Mouse (Mus musculus) neural tube, embryonic 14.5 days (tissue): ENCODE measurements around the gene Zfp212. TPM values are rescaled to one million over a fixed set of nuclear protein-coding genes. Genes with fewer than 3 reads are reported as not detected.
"Not testable (repeated sequence)": the region's sequence is repeated elsewhere in the genome, so short reads cannot be mapped to it uniquely, and the experiment has no call there.

ENCODE experiments used
- ATAC-seq: fragments of 200-750 bp; cut with Nextera tagmentation; 2 replicates; pipeline ENCODE4 v1.8.0; 2017; ENCODE audit warnings: low read depth, mild to moderate bottlenecking, moderate TSS enrichment, moderate library complexity
- H3K27ac ChIP-seq: fragments of 300-500 bp; sonication (generic); 2 replicates; pipeline ENCODE4 v1.5.1; 2014; ENCODE audit warnings: low read depth, mild to moderate bottlenecking, control low read depth, low read length, moderate library complexity, mixed read lengths
- H3K27me3 ChIP-seq: fragments of 300-500 bp; sonication (generic); 2 replicates; pipeline ENCODE4 v1.6.1; 2014; ENCODE audit warnings: low read length; ENCODE audit not compliant: control insufficient read depth, insufficient read depth
- H3K36me3 ChIP-seq: fragments of 300-500 bp; sonication (generic); 2 replicates; pipeline ENCODE4 v1.6.1; 2014; ENCODE audit warnings: low read length, mixed read lengths; ENCODE audit not compliant: control insufficient read depth, insufficient read depth
- H3K4me1 ChIP-seq: fragments of 300-500 bp; sonication (generic); 2 replicates; pipeline ENCODE4 v1.6.1; 2014; ENCODE audit warnings: low read length; ENCODE audit not compliant: control insufficient read depth, insufficient read depth
- H3K4me2 ChIP-seq: fragments of 300-500 bp; sonication (generic); 2 replicates; pipeline ENCODE4 v1.6.1; 2014; ENCODE audit warnings: mild to moderate bottlenecking, low read depth, low read length, control low read depth
- H3K4me3 ChIP-seq: fragments of 300-500 bp; sonication (generic); 2 replicates; pipeline ENCODE4 v1.5.1; 2014; ENCODE audit warnings: low read depth, low read length, control low read depth, mixed read lengths
- H3K9ac ChIP-seq: fragments of 300-500 bp; sonication (generic); replicated peaks from 2 replicates; pipeline ENCODE4 v1.6.1; 2014; ENCODE audit warnings: low read depth, mild to moderate bottlenecking, control low read depth, low read length, mixed read lengths
- H3K9me3 ChIP-seq: fragments of 300-500 bp; sonication (generic); 2 replicates; pipeline ENCODE4 v1.6.1; 2016; ENCODE audit warnings: low read length; ENCODE audit not compliant: control insufficient read depth
- WGBS: fragments of 180-500 bp; shearing (Covaris S2); extraction: QIAGEN DNeasy Blood & Tissue Kit; methylation state at CpG from one replicate; pipeline ENCODE4 v1.1.7; 2014; 5-methylcytosine and 5-hydroxymethylcytosine counted together
- polyA plus RNA-seq: library from polyadenylated mRNA; unstranded; fragments of >200 nt; fragmentation: Nextera tagmentation; extraction: Ambion mirVana; gene quantifications from 2 replicates; pipeline ENCODE4 v1.2.1, GENCODE M21; 2014

Gene Zfp212
- polyA plus RNA-seq, 1 experiment from 2014 or later = 11.7 TPM

GRCm38 (mm10) chr6:47954425-47954824 is 34.1 kb downstream of the Zfp212 start:
- ATAC-seq = no peak
- Histone ChIP-seq H3K4me3 (peak overlapping the region; percentile 68; the same call in 1 of the 2 replicates), H3K27ac (no peak overlapping the region), H3K9ac (no peak overlapping the region), H3K4me1 (peaks cover 9% of the 10 kb centered on the region; the same call in 1 of the 2 replicates), H3K9me3 (no peaks in the 10 kb centered on the region), H3K4me2 (peak overlapping the region; percentile 61; the same call in 1 of the 2 replicates), H3K27me3 (no peaks in the 10 kb centered on the region), H3K36me3 (no peaks in the 10 kb centered on the region)
- 93% methylated on average over 3 of the region's 3 CpGs for WGBS

GRCm38 (mm10) chr6:47957816-47958215 is 37.5 kb downstream of the Zfp212 start:
- peaks cover 10% of the 10 kb centered on the region for H3K36me3 ChIP-seq
- H3K4me1 ChIP-seq = peaks cover 9% of the 10 kb centered on the region; the same call in 1 of the 2 replicates
- no peak overlapping the region for H3K27ac ChIP-seq
- H3K9me3 ChIP-seq = no peaks in the 10 kb centered on the region
- ATAC-seq = no peak
- no peak overlapping the region for H3K4me2 ChIP-seq
- H3K4me3 ChIP-seq = no peak overlapping the region
- no peaks in the 10 kb centered on the region for H3K27me3 ChIP-seq
- no peak overlapping the region for H3K9ac ChIP-seq

GRCm38 (mm10) chr6:47960685-47961421 is 40.6 kb downstream of the Zfp212 start:
- H3K4me1 ChIP-seq = no peaks in the 10 kb centered on the region
- no peaks in the 10 kb centered on the region for H3K9me3 ChIP-seq
- no peak overlapping the region for H3K4me2 ChIP-seq
- WGBS = 88% methylated on average over 6 of the region's 6 CpGs
- H3K27ac ChIP-seq = no peak overlapping the region
- H3K36me3 ChIP-seq = peaks cover 30% of the 10 kb centered on the region
- H3K4me3 ChIP-seq = no peak overlapping the region
- H3K9ac ChIP-seq = no peak overlapping the region
- no peaks in the 10 kb centered on the region for H3K27me3 ChIP-seq
- no peak for ATAC-seq

- Histone ChIP-seq H3K9me3 (no peaks in the 10 kb centered on the region), H3K27me3 (no peaks in the 10 kb centered on the region), H3K4me3 (no peak overlapping the region), H3K36me3 (peaks cover 30% of the 10 kb centered on the region), H3K27ac (no peak overlapping the region), H3K4me1 (no peaks in the 10 kb centered on the region), H3K4me2 (no peak overlapping the region), H3K9ac (no peak overlapping the region)
- WGBS = 87% methylated on average over 7 of the region's 7 CpGs
- ATAC-seq = no peak
These were observed 42.8 kb downstream of the Zfp212 start for GRCm38 (mm10) chr6:47963051-47963450.

GRCm38 (mm10) chr6:47968166-47968565 is 47.9 kb downstream of the Zfp212 start:
- not testable (repeated sequence) for ATAC-seq, H3K9me3 ChIP-seq, H3K4me1 ChIP-seq, H3K27ac ChIP-seq, H3K4me2 ChIP-seq, H3K4me3 ChIP-seq, H3K27me3 ChIP-seq, H3K9ac ChIP-seq
- 81% methylated on average over 1 of the region's 1 CpGs for WGBS
- H3K36me3 ChIP-seq = peaks cover 18% of the 10 kb centered on the region; the same call in 1 of the 2 replicates

- Histone ChIP-seq H3K27me3 (no peaks in the 10 kb centered on the region), H3K27ac (no peak overlapping the region), H3K4me1 (no peaks in the 10 kb centered on the region), H3K9me3 (no peaks in the 10 kb centered on the region), H3K4me2 (no peak overlapping the region), H3K36me3 (no peaks in the 10 kb centered on the region), H3K4me3 (no peak overlapping the region), H3K9ac (no peak overlapping the region)
- 86% methylated on average over 1 of the region's 1 CpGs for WGBS
- no peak for ATAC-seq
These were observed 54.3 kb downstream of the Zfp212 start for GRCm38 (mm10) chr6:47974599-47974998.

GRCm38 (mm10) chr6:47978897-47979368 is 58.7 kb downstream of the Zfp212 start:
- 16% methylated on average over 6 of the region's 6 CpGs for WGBS
- no peaks in the 10 kb centered on the region for H3K27me3 ChIP-seq
- peak; percentile 73; the same call in 1 of the 2 replicates for ATAC-seq
- H3K4me3 ChIP-seq = no peak overlapping the region
- H3K4me2 ChIP-seq = no peak overlapping the region
- no peaks in the 10 kb centered on the region for H3K9me3 ChIP-seq
- H3K27ac ChIP-seq = no peak overlapping the region
- H3K9ac ChIP-seq = no peak overlapping the region
- H3K4me1 ChIP-seq = no peaks in the 10 kb centered on the region
- H3K36me3 ChIP-seq = no peaks in the 10 kb centered on the region

Other genes starting within 250 kb of the Zfp212 start
- 138 and 165 TPM in 2 replicates for gene Pdia4, start 107.0 kb upstream of the Zfp212 start, polyA plus RNA-seq
- 17.7 and 18.4 TPM in 2 replicates for gene Zfp786, start 89.6 kb upstream of the Zfp212 start, polyA plus RNA-seq
- 20.1 and 23.1 TPM in 2 replicates for gene Zfp398, start 84.8 kb upstream of the Zfp212 start, polyA plus RNA-seq
- 15.9 and 18.3 TPM in 2 replicates for gene Zfp282, start 43.3 kb upstream of the Zfp212 start, polyA plus RNA-seq
- gene Zfp956, start 32.9 kb downstream of the Zfp212 start, polyA plus RNA-seq = 22.2 and 24.0 TPM in 2 replicates
- 12.1 and 12.4 TPM in 2 replicates for gene Zfp777, start 128.4 kb downstream of the Zfp212 start, polyA plus RNA-seq
- 22.9 and 23.9 TPM in 2 replicates for gene Zfp746, start 166.1 kb downstream of the Zfp212 start, polyA plus RNA-seq